Mouse (Mus musculus) kidney, postnatal 0 days (tissue): ENCODE measurements around the gene B630019K06Rik. TPM values are rescaled to one million over a fixed set of nuclear protein-coding genes. Genes with fewer than 3 reads are reported as not detected.
A peak's percentile ranks its signal among the peaks of the same experiment; 100 is the strongest.
"Not testable (repeated sequence)": the region's sequence is repeated elsewhere in the genome, so short reads cannot be mapped to it uniquely, and the experiment has no call there.

ENCODE experiments used
- ATAC-seq: fragments of 200-750 bp; cut with Nextera tagmentation; replicated peaks from 2 replicates; pipeline ENCODE4 v1.8.0; 2017; ENCODE audit warnings: low read depth, moderate number of reproducible peaks, moderate TSS enrichment, moderate library complexity; ENCODE audit not compliant: low FRiP score
- DNase-seq: peaks from one replicate; pipeline ENCODE4 v3.0.0-alpha.2; 2016; ENCODE audit warnings: low spot score
- H3K27ac ChIP-seq: fragments of 300-500 bp; sonication (generic); 2 replicates; pipeline ENCODE4 v1.5.1; 2014; ENCODE audit warnings: mild to moderate bottlenecking
- H3K27me3 ChIP-seq: fragments of 300-500 bp; sonication (generic); 2 replicates; pipeline ENCODE4 v1.6.1; 2014; ENCODE audit warnings: low read length, mixed read lengths; ENCODE audit not compliant: insufficient read depth
- H3K36me3 ChIP-seq: fragments of 300-500 bp; sonication (generic); 2 replicates; pipeline ENCODE4 v1.6.1; 2014; ENCODE audit warnings: low read length, mixed read lengths; ENCODE audit not compliant: insufficient read depth
- H3K4me1 ChIP-seq: fragments of 300-500 bp; sonication (generic); replicated peaks from 2 replicates; pipeline ENCODE4 v1.6.1; 2014; ENCODE audit warnings: antibody characterized with exemption, low read length, mixed read lengths; ENCODE audit not compliant: insufficient read depth
- H3K4me2 ChIP-seq: fragments of 300-500 bp; sonication (generic); 2 replicates; pipeline ENCODE4 v1.6.1; 2014; ENCODE audit warnings: mild to moderate bottlenecking, low read length, moderate library complexity, mixed read lengths
- H3K4me3 ChIP-seq: fragments of 300-500 bp; sonication (generic); replicated peaks from 2 replicates; pipeline ENCODE4 v1.5.1; 2014; ENCODE audit warnings: low read depth, low read length
- H3K9ac ChIP-seq: fragments of 300-500 bp; sonication (generic); 2 replicates; pipeline ENCODE4 v1.6.1; 2014; ENCODE audit warnings: low read depth, low read length
- H3K9me3 ChIP-seq: fragments of 300-500 bp; sonication (generic); replicated peaks from 2 replicates; pipeline ENCODE4 v1.6.1; 2016; ENCODE audit warnings: low read length, inconsistent platforms, mixed read lengths
- CTCF ChIP-seq: IDR thresholded peaks from 2 replicates; pipeline ENCODE4 v1.5.1; 2016; ENCODE audit warnings: antibody characterized with exemption, low read depth, mild to moderate bottlenecking, moderate library complexity
- WGBS: fragments of 180-500 bp; shearing (Covaris S2); extraction: QIAGEN DNeasy Blood & Tissue Kit; methylation state at CpG from one replicate; pipeline ENCODE4 v1.1.7; 2014; 5-methylcytosine and 5-hydroxymethylcytosine counted together
- polyA plus RNA-seq: library from polyadenylated mRNA; unstranded; fragments of >200 nt; fragmentation: Nextera tagmentation; extraction: Ambion mirVana; gene quantifications from 2 replicates; pipeline ENCODE4 v1.2.1, GENCODE M21; 2015

Gene B630019K06Rik
- 4.3 and 4.9 TPM in 2 replicates for polyA plus RNA-seq

DNA sequence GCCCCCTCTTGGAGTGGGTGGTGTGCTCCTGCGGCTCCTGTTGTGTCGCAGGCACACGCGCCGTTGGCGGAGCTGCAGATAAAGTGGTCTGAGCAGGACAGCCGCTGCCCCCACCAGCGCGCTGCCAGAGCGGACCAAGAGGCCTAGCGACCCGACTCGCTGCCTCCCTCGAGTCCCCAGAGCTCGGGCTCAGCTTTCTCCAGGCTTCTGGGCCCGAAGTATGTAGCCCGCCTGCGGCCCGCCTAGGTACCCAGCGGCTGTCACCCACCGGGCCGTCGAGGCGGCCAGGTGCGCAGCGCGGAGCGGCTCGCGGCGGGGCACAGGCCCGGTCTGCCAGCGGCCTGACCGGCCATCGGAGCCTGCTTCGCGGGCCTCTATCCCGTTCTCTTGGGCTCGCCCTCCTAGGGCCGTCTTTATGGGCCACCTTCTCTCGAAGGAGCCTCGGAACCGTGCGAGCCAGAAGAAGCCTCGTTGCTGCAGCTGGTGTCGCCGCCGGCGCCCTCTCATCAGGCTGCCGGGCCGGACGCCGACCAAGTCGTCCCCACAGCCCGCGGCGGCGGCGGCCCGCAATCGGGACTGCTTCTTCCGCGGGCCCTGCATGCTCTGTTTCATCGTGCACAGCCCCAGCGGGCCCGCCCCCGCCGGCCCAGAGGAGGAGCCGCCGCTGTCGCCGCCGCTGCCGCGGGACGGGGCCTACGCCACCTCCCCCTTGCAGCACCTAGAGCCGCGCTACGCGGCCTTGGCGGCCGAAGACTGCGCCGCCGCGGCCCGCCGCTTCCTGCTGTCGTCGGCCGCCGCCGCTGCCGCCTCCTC lies at the start of gene B630019K06Rik:
B630019K06Rik (plus strand) TSS at position 40 of the 813 bp plus-strand sequence.
- H3K36me3 ChIP-seq: no peaks in the 10 kb centered on the region
- H3K9ac ChIP-seq: peak within 1 kb of the TSS; percentile 67
- H3K4me2 ChIP-seq: peak within 1 kb of the TSS; percentile 66
- no peaks in the 10 kb centered on the region for H3K27me3 ChIP-seq
- DNase-seq (peak; percentile 65), ATAC-seq (peak; percentile 93)
- TF ChIP-seq CTCF: no peak
- H3K4me1 ChIP-seq: no peaks in the 10 kb centered on the region
- peak within 1 kb of the TSS; percentile 86 for H3K27ac ChIP-seq
- H3K9me3 ChIP-seq: no peaks in the 10 kb centered on the region
- WGBS: 22% methylated on average over 75 of the region's 95 CpGs
- H3K4me3 ChIP-seq: peak within 1 kb of the TSS; percentile 55

DNA sequence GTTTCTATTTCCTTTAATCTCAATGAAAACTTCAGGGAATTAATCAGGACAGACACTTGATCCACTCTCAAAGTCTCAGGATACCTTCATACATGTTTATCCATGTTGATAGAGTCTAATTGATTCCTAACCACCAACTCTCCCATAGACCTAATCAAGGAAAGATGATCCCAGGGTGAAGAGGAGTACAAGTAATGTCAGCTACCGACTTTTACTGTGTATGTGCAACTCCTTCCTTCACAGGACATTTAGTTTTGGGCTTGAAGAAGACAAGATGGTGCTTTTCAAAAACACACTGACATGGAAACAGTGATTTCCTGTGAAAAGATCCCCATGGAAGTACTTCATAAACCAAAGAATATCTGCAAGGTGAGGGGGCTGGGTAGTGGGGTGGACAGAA lies 48.5 kb upstream of the B630019K06Rik start, which contains the start of gene Gm6592:
Gm6592 (plus strand) TSS at position 301 of the 400 bp plus-strand sequence.
- no peak within 1 kb of the TSS for H3K4me2 ChIP-seq
- no peak within 1 kb of the TSS for H3K9ac ChIP-seq
- DNase-seq: no peak
- no peak within 1 kb of the TSS for H3K4me3 ChIP-seq
- no peaks in the 10 kb centered on the region for H3K9me3 ChIP-seq
- no peak for TF ChIP-seq CTCF
- H3K36me3 ChIP-seq: no peaks in the 10 kb centered on the region
- no peaks in the 10 kb centered on the region for H3K27me3 ChIP-seq
- WGBS: 68% methylated on average over 1 of the region's 1 CpGs
- ATAC-seq: no peak
- H3K27ac ChIP-seq: no peak within 1 kb of the TSS
- no peaks in the 10 kb centered on the region for H3K4me1 ChIP-seq

DNA sequence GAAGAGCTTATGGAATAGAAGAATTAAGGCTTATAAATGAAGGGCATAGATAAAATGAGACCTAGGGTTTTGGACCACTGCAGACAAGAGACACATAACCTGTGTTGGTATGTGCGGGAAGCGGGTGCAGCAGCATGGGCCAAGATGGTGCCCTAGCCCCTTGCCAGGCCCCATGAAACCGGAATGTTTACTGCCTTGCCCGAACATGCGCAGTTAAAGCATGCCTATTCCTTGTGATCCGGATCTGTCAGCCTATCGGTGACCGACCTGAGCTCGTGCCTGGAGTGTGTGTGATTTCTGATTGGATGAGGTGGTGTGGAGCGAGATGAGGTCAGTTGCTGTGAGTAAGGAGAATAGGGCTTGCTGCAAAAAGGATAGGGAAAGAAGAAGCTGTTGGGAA lies 39.7 kb upstream of the B630019K06Rik start:
- no peak overlapping the region for H3K27ac ChIP-seq
- H3K4me1 ChIP-seq: no peaks in the 10 kb centered on the region
- no peak for DNase-seq
- no peak for TF ChIP-seq CTCF
- ATAC-seq: no peak
- H3K27me3 ChIP-seq: no peaks in the 10 kb centered on the region
- no peaks in the 10 kb centered on the region for H3K36me3 ChIP-seq
- H3K9me3 ChIP-seq: no peaks in the 10 kb centered on the region
- no peak overlapping the region for H3K4me2 ChIP-seq
- 92% methylated on average over 10 of the region's 10 CpGs for WGBS
- no peak overlapping the region for H3K4me3 ChIP-seq
- H3K9ac ChIP-seq: no peak overlapping the region

DNA sequence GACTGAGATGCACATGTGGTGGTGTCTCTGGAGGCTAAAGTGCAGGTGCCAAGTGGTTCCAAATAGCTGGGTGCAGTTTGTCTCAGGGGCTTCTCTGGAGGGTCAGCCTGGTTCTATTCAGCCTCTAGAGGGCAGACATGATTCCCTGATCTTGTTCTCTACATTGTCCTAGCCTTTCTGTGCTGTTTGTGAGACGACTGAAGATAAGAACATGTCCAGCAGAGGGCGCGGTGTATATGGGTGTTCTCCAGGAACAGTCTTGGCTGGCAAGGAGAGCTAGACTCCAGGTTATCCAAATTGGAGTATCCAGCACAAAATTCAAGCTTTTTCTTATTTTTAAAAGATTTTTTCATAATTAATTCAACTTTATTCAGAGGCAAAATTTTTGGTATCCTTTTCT lies 27.9 kb upstream of the B630019K06Rik start:
- not testable (repeated sequence) for H3K4me3 ChIP-seq, H3K27me3 ChIP-seq, H3K9ac ChIP-seq, ATAC-seq, H3K4me2 ChIP-seq, H3K27ac ChIP-seq, H3K9me3 ChIP-seq, H3K36me3 ChIP-seq, H3K4me1 ChIP-seq
- 10% methylated on average over 3 of the region's 3 CpGs for WGBS
- peak; percentile 77 for DNase-seq
- TF ChIP-seq CTCF: peak; percentile 77

DNA sequence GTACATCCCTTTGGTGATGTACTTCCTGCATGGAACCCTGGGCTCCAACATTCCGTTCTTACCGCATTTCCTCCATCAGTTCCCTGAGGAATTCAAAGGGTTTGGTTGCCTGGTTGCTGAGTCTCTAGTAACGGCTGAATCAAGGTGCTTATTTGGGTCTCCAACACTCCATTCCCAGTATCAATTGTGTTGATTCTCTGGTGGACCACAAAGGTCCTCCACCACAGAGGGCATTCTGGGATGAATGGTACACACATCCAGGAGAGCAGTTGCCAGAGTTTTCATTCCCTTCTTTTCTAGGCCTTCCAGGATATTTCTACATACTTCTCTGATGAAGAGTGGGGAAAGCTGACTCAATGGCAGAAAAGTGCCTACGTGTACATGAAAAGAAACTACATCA lies 18.2 kb upstream of the B630019K06Rik start, which contains the start of gene Gm5751:
Gm5751 (plus strand) TSS at position 301 of the 400 bp plus-strand sequence.
- not testable (repeated sequence) for H3K9me3 ChIP-seq, DNase-seq, H3K4me1 ChIP-seq, H3K27me3 ChIP-seq, H3K4me3 ChIP-seq, H3K36me3 ChIP-seq, ATAC-seq, H3K27ac ChIP-seq, H3K9ac ChIP-seq, H3K4me2 ChIP-seq
- WGBS: 90% methylated on average over 3 of the region's 4 CpGs

DNA sequence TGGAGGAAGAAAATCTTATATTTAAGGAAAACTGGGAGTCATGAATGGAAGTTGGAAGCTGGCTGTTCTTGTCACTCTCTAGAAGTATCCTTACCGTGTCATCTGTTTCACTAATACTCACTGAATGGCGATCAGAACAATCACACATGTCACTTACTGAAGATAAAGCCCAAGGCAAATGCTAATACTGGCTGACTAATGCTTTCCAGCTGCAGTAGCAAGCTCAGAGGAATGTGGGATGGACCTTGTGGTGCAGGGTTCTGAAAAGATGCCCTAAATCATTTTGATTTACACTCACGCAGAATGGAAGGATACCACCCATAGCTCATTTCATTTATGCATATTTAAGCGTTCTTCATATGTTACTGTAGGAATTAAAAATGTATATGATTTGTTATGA lies 7.8 kb upstream of the B630019K06Rik start:
- Histone ChIP-seq H3K27me3 (no peaks in the 10 kb centered on the region), H3K27ac (no peak overlapping the region), H3K9me3 (no peaks in the 10 kb centered on the region), H3K4me2 (no peak overlapping the region), H3K9ac (no peak overlapping the region), H3K4me1 (no peaks in the 10 kb centered on the region), H3K36me3 (no peaks in the 10 kb centered on the region), H3K4me3 (no peak overlapping the region)
- WGBS: 72% methylated on average over 4 of the region's 4 CpGs
- ATAC-seq: no peak
- TF ChIP-seq CTCF: no peak
- no peak for DNase-seq
